Mouse (Mus musculus) c-Kit-positive CD71-negative TER-119-negative erythroid progenitor cells, embryonic 14.5 days (primary cell): ENCODE data around the gene Klk1b8.
"Not testable (repeated sequence)": the region's sequence is repeated elsewhere in the genome, so short reads cannot be mapped to it uniquely, and the experiment has no call there.

Source experiments
- DNase-seq: peaks from one replicate; pipeline ENCODE4 v3.0.0-alpha.2; 2013; ENCODE audit warnings: low read depth

Klk1b8 gene

DNA sequence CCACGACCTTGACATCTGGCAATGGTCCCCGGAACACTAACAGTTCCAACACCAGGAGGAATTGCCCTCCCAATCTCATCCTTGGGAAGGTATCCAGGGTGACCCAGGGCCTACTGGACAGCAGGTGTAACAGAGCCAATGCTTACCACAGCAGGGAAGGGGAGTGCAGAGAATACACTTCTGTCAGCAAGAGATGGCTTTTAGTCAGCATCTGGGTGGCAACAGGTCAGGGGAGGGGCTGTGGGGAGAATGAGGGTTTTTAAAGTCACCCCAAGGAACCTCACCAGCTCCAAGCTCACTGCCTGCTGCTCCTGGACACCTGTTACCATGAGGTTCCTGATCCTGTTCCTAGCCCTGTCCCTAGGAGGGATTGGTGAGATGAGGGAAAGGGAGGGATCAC is at the start of gene Klk1b8:
TSS of gene Klk1b8 (plus strand) at position 301 of the 400 bp plus-strand sequence.
- DNase-seq: no peak

DNA sequence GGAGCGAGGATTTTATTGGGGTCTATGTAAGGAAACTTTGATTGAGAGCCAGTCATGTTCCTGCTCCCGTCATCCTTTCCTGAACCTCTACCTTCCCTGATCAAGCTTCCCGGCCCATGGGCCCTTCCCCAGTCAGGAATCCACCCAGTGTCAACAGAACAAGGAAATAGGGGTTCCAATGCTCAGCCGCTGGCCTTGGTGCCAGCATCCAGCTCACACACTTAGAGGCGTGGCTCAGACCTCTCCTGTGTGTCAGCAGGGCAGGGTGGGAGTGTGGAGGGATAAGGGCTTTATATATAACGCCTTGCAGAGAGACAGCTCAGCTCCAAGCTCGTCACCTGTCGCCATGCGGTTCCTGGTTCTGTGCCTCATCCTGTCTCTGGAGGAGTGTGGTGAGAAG is 35.6 kb upstream of the Klk1b8 start:
- no peak for DNase-seq

DNA sequence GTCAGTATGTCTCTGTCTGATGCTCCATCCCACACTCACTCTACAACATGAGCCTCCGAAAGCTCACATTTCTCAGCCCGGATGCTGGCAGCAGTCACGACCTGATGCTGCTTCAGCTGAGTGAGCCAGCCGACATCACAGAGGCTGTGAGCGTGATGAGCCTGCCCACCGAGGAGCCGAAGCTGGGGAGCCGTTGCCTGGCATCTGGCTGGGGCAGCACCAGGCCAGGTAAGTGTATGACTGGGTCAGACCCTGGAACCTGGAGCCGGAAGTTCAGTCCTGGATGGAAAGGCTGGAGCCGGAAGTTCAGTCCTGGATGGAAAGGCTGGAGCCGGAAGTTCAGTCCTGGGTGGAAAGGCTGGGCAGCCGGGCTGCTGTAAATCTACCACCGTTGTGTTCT is 32.0 kb upstream of the Klk1b8 start:
- DNase-seq: no peak

- DNase-seq: no peak
Measured at GRCm38 (mm10) chr7:43918871-43919270, 31.6 kb upstream of the Klk1b8 start.

DNA sequence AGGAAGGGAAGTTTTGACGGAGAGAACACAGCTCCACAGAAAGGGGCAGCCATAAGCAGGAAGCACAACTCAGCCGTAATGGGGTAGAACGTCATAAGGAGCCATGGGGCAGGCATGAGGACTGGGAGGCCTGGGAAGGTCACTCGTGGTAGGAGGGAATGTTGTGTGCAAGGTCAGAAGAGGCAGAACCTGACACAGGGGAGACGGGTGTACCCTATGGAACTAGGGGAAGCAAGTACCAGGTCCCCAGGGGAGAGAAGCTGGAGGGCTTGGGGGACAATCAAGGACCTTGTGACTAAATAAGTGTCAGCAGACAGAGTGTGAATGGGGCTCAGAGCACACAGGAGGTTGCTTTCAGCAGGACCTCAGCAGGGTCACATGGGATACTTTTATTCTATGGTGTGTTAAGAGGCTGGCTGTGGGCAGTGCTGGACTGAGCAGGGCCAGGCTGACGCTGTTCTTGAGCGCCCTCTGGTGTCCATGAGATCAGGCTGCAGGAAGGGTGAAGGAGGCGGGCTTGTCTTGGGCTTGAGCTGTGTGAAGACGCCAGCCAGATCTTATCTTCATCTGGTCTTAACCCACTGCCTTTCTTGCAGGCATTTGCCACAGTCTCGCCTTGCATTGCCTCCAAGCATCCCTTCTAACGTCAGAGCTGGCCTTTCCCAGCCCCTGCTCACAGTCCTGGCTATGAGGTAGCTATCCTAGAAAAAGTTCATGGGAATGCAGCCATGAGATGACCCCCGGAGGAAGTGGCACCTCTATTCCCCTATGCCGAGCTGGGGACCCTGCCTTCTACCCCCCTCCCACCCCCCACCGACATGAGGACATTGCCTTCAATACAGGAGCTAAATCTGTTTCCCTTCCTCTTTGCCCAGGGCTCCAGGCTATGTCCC is 30.7 kb upstream of the Klk1b8 start:
- DNase-seq: peak; percentile 60

GRCm38 (mm10) chr7:43920582-43920981 is 29.9 kb upstream of the Klk1b8 start:
- peak; percentile 12 for DNase-seq

DNA sequence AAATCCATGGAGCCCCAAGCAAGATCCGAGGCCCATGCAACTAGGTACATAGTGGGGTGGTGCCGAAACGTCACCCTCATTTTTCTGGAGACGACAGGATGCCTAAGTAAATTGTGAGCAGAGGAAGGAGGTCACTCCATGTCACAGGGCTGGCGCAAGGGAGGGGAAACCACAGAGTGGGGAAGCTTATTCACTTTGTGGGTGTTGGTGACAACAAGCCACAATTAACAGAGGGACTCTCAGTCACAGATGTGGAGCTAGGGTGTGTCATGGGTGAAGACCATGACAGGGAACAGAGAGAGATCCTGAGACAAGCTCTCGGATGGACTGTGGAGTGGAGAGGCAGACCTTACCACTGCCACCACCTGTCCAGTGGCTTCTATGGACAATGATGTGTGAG is 29.4 kb upstream of the Klk1b8 start:
- no peak for DNase-seq

DNA sequence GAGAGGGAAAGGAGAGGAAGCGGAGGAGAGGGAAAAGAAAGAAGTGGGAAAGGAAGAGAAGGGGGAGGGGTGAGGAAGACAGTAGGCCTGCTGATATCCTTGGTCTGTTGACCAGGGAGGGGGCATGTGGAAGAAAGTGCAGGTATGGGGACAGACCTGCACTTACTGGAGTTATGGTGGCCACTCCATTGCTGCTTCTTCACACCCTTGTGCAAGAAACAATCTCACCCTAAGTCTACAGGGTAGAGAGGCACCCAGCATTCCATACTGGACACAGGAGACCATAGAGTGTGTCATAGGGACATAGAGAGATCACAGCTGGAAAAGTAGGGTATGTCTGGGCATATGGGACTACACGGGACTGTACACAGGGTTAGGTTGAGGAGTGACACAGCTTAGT is 28.5 kb upstream of the Klk1b8 start:
- no peak for DNase-seq

DNA sequence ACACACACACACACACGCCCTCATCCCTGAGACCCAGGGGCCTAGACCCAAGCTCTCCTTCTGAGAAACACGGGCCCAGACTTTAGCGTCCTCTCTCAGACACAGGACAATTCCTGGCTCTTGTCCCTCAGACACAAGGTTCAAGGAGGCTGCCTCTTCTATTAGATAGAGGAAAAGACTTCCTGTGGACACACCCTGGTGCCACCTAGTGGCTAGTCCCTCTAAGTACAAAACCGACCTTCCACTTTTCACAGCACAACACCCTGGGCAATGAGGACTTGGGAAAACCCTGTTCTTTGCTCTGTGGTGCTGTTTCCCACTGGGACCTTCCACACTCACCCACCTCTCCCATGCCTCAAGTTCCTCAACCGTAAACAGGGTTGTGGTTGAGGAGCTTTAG is 24.5 kb upstream of the Klk1b8 start:
- DNase-seq: no peak

DNA sequence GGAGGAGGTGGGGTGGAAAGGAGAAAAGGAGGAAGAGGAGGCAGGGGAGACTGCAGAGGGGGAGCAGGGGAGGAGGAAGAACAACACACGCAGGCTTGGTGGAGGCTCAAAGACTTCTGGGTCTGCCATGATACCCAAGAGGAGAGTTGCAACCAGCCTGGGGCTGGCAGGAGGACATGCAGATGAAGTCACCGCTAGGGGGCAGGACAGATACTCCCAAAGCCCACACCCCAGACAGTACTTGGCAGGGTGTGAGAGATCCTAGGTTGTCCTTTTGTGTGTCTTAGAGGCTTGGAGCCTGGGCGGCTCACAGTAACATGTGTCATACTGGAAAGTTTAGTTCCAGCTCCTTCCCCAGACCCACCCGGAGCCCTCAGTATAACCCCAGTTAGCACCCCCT is 21.9 kb upstream of the Klk1b8 start:
- peak; percentile 17 for DNase-seq

DNA sequence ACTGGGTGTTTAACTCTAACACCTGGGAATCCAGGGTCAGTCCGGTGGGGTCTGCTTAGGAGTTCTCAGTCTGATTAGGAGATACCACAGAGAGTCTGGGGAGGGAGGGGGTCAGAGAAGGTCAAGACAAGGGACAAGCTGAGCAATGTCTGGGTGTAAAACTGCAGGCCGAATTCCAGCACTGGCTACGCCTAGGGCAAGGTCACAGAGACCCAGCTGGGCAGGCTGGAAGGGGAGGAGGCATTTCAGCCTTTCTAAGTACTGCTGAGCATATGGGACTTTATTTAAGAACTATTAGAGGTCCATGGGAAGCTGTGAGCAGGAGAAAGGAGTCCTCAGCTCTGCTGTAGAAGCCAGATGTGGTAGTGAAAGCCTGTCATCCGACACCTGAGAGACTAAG is 18.1 kb upstream of the Klk1b8 start:
- no peak for DNase-seq

GRCm38 (mm10) chr7:43933440-43933839 is 17.0 kb upstream of the Klk1b8 start, which contains the start of gene Klk15:
TSS of gene Klk15 (plus strand) at chr7:43933740.
- DNase-seq: no peak

DNA sequence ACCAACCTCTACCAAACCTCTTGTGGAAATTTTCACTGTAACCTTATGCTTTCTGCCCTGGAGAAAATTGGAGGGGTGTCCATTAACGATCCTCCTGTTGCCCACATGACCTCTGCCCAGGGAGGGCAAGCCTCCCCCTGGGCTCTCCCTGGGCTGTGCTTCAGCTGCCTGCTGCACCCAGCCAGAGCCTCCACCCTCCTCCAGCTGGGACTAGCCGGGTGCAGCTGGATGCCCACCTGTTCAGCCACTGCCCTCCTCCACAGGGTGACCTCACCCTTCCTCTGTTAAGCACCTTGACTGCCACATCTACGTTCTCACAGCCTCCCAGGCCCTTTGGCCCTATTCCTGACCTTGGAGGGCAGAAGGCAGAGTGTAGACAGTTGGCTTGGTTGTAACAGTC is 15.7 kb upstream of the Klk1b8 start:
- DNase-seq: no peak

DNA sequence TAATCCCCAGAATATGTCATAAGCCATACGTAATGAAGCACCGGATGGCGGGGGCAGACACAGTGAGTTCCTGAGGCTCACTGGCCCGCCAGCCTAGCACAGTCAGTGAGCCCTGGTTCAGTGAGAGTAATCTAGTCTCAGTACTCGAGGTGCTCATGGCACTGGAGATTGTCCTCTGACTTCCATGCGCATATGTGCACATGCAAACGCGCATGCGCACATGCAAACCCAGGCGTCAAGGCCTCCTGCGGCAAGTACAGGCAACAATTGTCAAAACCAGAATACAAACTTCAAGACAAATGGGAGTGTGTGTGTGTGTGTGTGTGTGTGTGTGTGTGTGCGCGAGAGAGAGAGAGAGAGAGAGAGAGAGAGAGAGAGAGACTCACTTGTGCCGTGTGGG is 13.9 kb upstream of the Klk1b8 start:
- no peak for DNase-seq

GRCm38 (mm10) chr7:43942293-43942692 is 8.2 kb upstream of the Klk1b8 start:
- DNase-seq: not testable (repeated sequence)

DNA sequence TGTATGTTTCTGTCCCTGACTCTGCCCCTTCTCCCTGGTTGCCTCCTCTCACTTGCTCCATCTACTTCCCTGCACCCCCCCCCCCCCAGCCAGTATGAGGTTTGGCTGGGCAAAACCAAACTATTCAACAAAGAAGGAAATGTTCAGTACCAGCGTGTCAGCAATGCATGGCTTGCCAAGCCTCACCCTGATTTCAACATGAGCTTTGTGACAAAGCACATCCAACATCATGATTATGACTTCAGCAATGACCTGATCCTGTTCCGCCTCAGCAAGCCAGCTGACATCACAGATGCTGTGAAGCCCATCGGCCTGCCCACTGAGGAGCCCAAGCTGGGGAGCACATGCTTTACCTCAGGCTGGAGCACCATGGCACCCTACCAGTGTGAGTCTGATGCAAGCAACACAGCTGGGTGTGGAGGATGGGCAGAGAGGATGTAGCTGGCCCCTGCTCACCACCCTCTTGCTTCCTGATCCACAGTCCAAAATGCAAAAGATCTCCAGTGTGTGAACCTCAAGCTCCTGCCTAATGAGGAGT is 5.7 kb upstream of the Klk1b8 start:
- DNase-seq: no peak

DNA sequence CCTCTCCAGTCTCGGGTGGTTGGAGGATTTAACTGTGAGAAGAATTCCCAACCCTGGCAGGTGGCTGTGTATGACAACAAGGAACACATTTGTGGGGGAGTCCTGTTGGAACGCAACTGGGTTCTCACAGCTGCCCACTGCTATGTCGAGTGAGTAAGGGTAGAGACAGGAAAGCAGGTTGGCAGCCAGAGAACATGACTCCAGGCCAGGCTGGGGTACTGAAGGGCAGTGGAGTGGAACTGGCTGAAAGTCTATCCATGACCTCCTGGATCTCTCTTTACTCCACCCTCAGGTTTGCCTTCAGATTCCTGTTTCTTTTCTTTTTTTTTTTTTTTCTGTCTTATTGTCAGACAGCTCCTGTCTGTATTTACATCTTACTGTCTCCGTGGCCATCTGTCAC is 2.2 kb downstream of the Klk1b8 start:
- DNase-seq: no peak

- DNase-seq: no peak
Measured at GRCm38 (mm10) chr7:43966451-43966850, 16.0 kb downstream of the Klk1b8 start, which contains the start of gene Klk1b1. TSS of gene Klk1b1 (plus strand) at chr7:43966751.

GRCm38 (mm10) chr7:43967058-43967457 is 16.6 kb downstream of the Klk1b8 start:
- DNase-seq: no peak

DNA sequence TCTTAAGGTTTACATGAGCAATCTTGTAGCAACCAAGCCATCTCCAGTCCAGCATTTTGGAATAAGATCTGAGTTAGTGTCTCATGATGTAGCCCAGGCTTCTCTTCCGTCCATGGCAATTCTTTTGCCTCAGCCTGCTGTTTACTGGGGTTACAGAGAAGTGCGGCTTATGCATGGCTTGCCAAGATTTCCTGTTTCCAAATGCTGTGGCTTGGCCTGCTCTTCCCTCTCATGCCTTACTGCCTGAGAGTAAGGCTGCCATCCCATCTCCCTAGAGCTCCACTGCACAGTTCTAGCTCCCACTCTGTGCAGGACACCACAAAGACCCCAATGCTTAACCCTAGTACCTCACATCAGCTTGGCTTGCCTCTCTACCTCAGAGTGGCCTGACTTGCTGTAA is 17.1 kb downstream of the Klk1b8 start:
- DNase-seq: no peak

- DNase-seq: not testable (repeated sequence)
Measured at GRCm38 (mm10) chr7:43975761-43976160, 25.3 kb downstream of the Klk1b8 start, which contains the start of gene Klk1b9. TSS of gene Klk1b9 (plus strand) at chr7:43976061.

GRCm38 (mm10) chr7:43985657-43986056 is 35.2 kb downstream of the Klk1b8 start:
- DNase-seq: no peak

DNA sequence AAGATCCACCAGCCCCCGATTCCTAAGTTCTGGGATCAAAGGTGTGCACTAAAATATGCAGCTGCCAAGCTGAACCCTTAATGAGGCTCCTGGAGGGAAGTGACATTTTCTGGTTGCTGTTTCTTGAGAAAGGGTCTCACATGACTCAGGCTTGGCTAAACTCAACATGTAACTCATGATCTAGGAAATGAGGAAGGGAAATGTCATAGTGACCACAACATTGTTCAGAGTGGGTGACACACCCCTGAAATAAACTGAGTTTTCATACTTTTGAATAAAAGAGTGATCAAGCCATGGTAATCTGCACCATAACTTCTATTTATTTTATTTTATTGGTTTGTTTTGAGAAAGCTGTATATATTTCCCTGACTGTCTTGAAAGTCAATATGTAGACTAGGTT is 44.4 kb downstream of the Klk1b8 start:
- not testable (repeated sequence) for DNase-seq
